Mouse (Mus musculus) lung, postnatal 0 days (tissue): ENCODE measurements around the gene Rfx5. TPM values are rescaled to one million over a fixed set of nuclear protein-coding genes. Genes with fewer than 3 reads are reported as not detected.
"Not testable (repeated sequence)": the region's sequence is repeated elsewhere in the genome, so short reads cannot be mapped to it uniquely, and the experiment has no call there.

Experiments used
- ATAC-seq: fragments of 200-750 bp; cut with Nextera tagmentation; 2 replicates; pipeline ENCODE4 v1.8.0; 2017; ENCODE audit warnings: moderate library complexity
- DNase-seq: peaks from one replicate; pipeline ENCODE4 v3.0.0-alpha.2; 2016; ENCODE audit warnings: low spot score
- H3K27ac ChIP-seq: fragments of 300-500 bp; sonication (generic); 2 replicates; pipeline ENCODE4 v1.5.1; 2014; ENCODE audit warnings: antibody characterized with exemption, mild to moderate bottlenecking, low read length, mixed read lengths
- H3K27me3 ChIP-seq: fragments of 300-500 bp; sonication (generic); replicated peaks from 2 replicates; pipeline ENCODE4 v1.6.1; 2014; ENCODE audit warnings: low read length, mixed read lengths; ENCODE audit not compliant: insufficient read depth
- H3K36me3 ChIP-seq: fragments of 300-500 bp; sonication (generic); 2 replicates; pipeline ENCODE4 v1.6.1; 2014; ENCODE audit warnings: low read length, mixed read lengths; ENCODE audit not compliant: insufficient read depth
- H3K4me1 ChIP-seq: fragments of 300-500 bp; sonication (generic); 2 replicates; pipeline ENCODE4 v1.6.1; 2014; ENCODE audit warnings: antibody characterized with exemption, low read depth, low read length, mixed read lengths; ENCODE audit not compliant: insufficient read depth
- H3K4me2 ChIP-seq: fragments of 300-500 bp; sonication (generic); replicated peaks from 2 replicates; pipeline ENCODE4 v1.6.1; 2014; ENCODE audit warnings: low read depth, mild to moderate bottlenecking, low read length, moderate library complexity, mixed read lengths
- H3K4me3 ChIP-seq: fragments of 300-500 bp; sonication (generic); 2 replicates; pipeline ENCODE4 v1.5.1; 2014; ENCODE audit warnings: low read depth, low read length
- H3K9ac ChIP-seq: fragments of 300-500 bp; sonication (generic); replicated peaks from 2 replicates; pipeline ENCODE4 v1.6.1; 2014; ENCODE audit warnings: low read depth, mild to moderate bottlenecking
- H3K9me3 ChIP-seq: fragments of 300-500 bp; sonication (generic); 2 replicates; pipeline ENCODE4 v1.6.1; 2016; ENCODE audit warnings: low read length, mixed read lengths
- CTCF ChIP-seq: IDR thresholded peaks from 2 replicates; pipeline ENCODE4 v1.5.1; 2016; ENCODE audit warnings: antibody characterized with exemption, mild to moderate bottlenecking
- EP300 ChIP-seq: IDR thresholded peaks from 2 replicates; pipeline ENCODE4 v1.6.1; 2016; ENCODE audit warnings: antibody characterized with exemption, mild to moderate bottlenecking, control low read depth
- WGBS: fragments of 180-500 bp; shearing (Covaris S2); extraction: QIAGEN DNeasy Blood & Tissue Kit; methylation state at CpG from one replicate; pipeline ENCODE4 v1.1.7; 2014; 5-methylcytosine and 5-hydroxymethylcytosine counted together
- polyA plus RNA-seq: library from polyadenylated mRNA; unstranded; fragments of >200 nt; fragmentation: Nextera tagmentation; extraction: Ambion mirVana; gene quantifications from 2 replicates; pipeline ENCODE4 v1.2.1, GENCODE M21; 2015

Rfx5 gene
- polyA plus RNA-seq, 1 experiment from 2014 or later, result 3.3 TPM

- ATAC-seq (no peak), DNase-seq (peak; percentile 77)
- H3K27ac ChIP-seq, result peak overlapping the region; percentile 78
Measured at GRCm38 (mm10) chr3:94915903-94916741, 37.8 kb upstream of the Rfx5 start.

GRCm38 (mm10) chr3:94917816-94918361 lies 36.0 kb upstream of the Rfx5 start:
- ATAC-seq (peak; percentile 76), DNase-seq (peak; percentile 83)
- no peak overlapping the region for H3K4me3 ChIP-seq
- TF ChIP-seq EP300, result peak; percentile 90
- TF ChIP-seq CTCF, result no peak
- H3K27ac ChIP-seq, result peak overlapping the region; percentile 92
- H3K36me3 ChIP-seq, result no peaks in the 10 kb centered on the region
- no peaks in the 10 kb centered on the region; the same call in 1 of the 2 replicates for H3K4me1 ChIP-seq
- no peaks in the 10 kb centered on the region for H3K27me3 ChIP-seq
- no peak overlapping the region for H3K9ac ChIP-seq
- no peaks in the 10 kb centered on the region for H3K9me3 ChIP-seq
- H3K4me2 ChIP-seq, result 0 out of 2 replicates have a peak overlapping the region, but pooled peaks have one; percentile 3
- 47% methylated on average over 14 of the region's 14 CpGs for WGBS

More at GRCm38 (mm10) chr3:94915903-94916741, 37.8 kb upstream of the Rfx5 start:
- Histone ChIP-seq H3K4me3 (no peak overlapping the region), H3K36me3 (no peaks in the 10 kb centered on the region), H3K9me3 (no peaks in the 10 kb centered on the region), H3K4me1 (no peaks in the 10 kb centered on the region; the same call in 1 of the 2 replicates), H3K4me2 (no peak overlapping the region), H3K9ac (no peak overlapping the region), H3K27me3 (no peaks in the 10 kb centered on the region)
- no peak for TF ChIP-seq CTCF
- TF ChIP-seq EP300, result 0 out of 2 replicates have a peak, but pooled peaks have one; percentile 9
- 59% methylated on average over 7 of the region's 7 CpGs for WGBS

GRCm38 (mm10) chr3:94918845-94919244 lies 35.0 kb upstream of the Rfx5 start:
- Histone ChIP-seq H3K9me3 (no peaks in the 10 kb centered on the region), H3K4me1 (no peaks in the 10 kb centered on the region; the same call in 1 of the 2 replicates), H3K4me3 (no peak overlapping the region), H3K4me2 (no peak overlapping the region), H3K27ac (peak overlapping the region; percentile 92), H3K9ac (no peak overlapping the region), H3K36me3 (no peaks in the 10 kb centered on the region), H3K27me3 (no peaks in the 10 kb centered on the region)
- WGBS, result 64% methylated on average over 4 of the region's 4 CpGs
- no peak for TF ChIP-seq CTCF
- TF ChIP-seq EP300, result no peak
- DNase-seq, result no peak
- ATAC-seq, result no peak

- Histone ChIP-seq H3K36me3 (no peaks in the 10 kb centered on the region), H3K27ac (no peak overlapping the region), H3K9ac (no peak overlapping the region), H3K27me3 (no peaks in the 10 kb centered on the region), H3K4me1 (no peaks in the 10 kb centered on the region; the same call in 1 of the 2 replicates), H3K4me3 (no peak overlapping the region), H3K9me3 (no peaks in the 10 kb centered on the region), H3K4me2 (no peak overlapping the region)
- ATAC-seq, result no peak
- no peak for TF ChIP-seq CTCF
- DNase-seq, result no peak
- 43% methylated on average over 3 of the region's 3 CpGs for WGBS
Measured at GRCm38 (mm10) chr3:94921104-94921503, 32.8 kb upstream of the Rfx5 start.

- WGBS, result 42% methylated on average over 3 of the region's 3 CpGs
Measured at GRCm38 (mm10) chr3:94922333-94922732, 31.5 kb upstream of the Rfx5 start.

GRCm38 (mm10) chr3:94924688-94925087 lies 29.2 kb upstream of the Rfx5 start:
- no peak overlapping the region for H3K27ac ChIP-seq
- ATAC-seq (no peak), DNase-seq (no peak)
- no peak overlapping the region for H3K9ac ChIP-seq
- H3K36me3 ChIP-seq, result no peaks in the 10 kb centered on the region
- H3K4me2 ChIP-seq, result no peak overlapping the region
- no peaks in the 10 kb centered on the region for H3K4me1 ChIP-seq
- H3K4me3 ChIP-seq, result no peak overlapping the region
- H3K27me3 ChIP-seq, result no peaks in the 10 kb centered on the region
- no peaks in the 10 kb centered on the region for H3K9me3 ChIP-seq
- TF ChIP-seq CTCF, result no peak
- no peak for TF ChIP-seq EP300
- WGBS, result 44% methylated on average over 8 of the region's 8 CpGs

More at GRCm38 (mm10) chr3:94922333-94922732, 31.5 kb upstream of the Rfx5 start:
- Histone ChIP-seq H3K4me2 (no peak overlapping the region), H3K36me3 (no peaks in the 10 kb centered on the region), H3K4me3 (no peak overlapping the region), H3K9ac (no peak overlapping the region), H3K9me3 (no peaks in the 10 kb centered on the region), H3K27me3 (no peaks in the 10 kb centered on the region), H3K27ac (peak overlapping the region; percentile 9; the same call in 1 of the 2 replicates), H3K4me1 (no peaks in the 10 kb centered on the region; the same call in 1 of the 2 replicates)
- TF ChIP-seq EP300 (no peak), CTCF (no peak)
- ATAC-seq (no peak), DNase-seq (peak; percentile 36)

GRCm38 (mm10) chr3:94926301-94926736 lies 27.6 kb upstream of the Rfx5 start:
- not testable (repeated sequence) for H3K27me3 ChIP-seq, H3K9me3 ChIP-seq, H3K4me1 ChIP-seq, H3K27ac ChIP-seq, H3K4me2 ChIP-seq, H3K4me3 ChIP-seq, H3K9ac ChIP-seq, H3K36me3 ChIP-seq, ATAC-seq
- peak; percentile 55 for DNase-seq
- WGBS, result 32% methylated on average over 4 of the region's 4 CpGs

- not testable (repeated sequence) for H3K9ac ChIP-seq, H3K4me1 ChIP-seq, DNase-seq, H3K27ac ChIP-seq, H3K4me2 ChIP-seq, H3K4me3 ChIP-seq, H3K27me3 ChIP-seq, ATAC-seq, H3K36me3 ChIP-seq, H3K9me3 ChIP-seq
- WGBS, result 81% methylated on average over 2 of the region's 4 CpGs
Measured at GRCm38 (mm10) chr3:94928979-94929378, 24.9 kb upstream of the Rfx5 start.
